Mouse (Mus musculus): ENCODE results near the gene Nt5c2. TPM values are rescaled to one million over a fixed set of nuclear protein-coding genes. Genes with fewer than 3 reads are reported as not detected.

The Nt5c2 gene
- total RNA-seq, 2 experiments from 2014 or later, result 73.7 to 82.1 TPM

DNA sequence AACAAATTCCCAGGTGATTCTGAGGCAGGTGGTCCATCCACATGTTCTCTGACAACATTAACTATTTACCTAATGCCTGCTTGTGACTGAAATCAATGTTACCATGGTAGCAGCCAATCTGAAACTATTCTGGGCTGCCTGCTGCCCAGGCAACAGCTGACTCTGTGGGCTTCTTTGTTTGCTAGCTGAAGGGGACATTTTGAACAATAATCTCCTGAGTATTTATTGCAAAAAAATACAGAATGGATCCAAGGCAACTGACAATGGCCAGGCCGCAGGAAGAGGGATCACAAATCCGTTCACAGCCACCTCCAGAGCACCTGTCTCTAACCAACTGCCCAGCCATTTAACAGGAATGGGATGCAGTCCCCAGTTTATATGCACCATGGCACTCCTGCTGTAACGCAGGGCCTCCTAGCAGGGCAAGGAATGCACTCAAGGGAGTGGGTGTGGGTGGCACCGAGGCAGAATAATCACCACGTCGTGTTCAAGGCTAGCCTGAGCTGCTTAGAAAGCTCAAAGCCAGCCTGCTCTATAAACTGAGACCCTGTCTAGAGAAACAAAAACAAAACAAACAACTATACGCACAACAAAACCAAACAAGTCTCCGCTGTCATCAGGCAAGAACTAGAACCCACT is 43.8 kb downstream of the Nt5c2 start:
- DNase-seq (ENCODE audit: extremely low spot score in 1 of 2, low spot score in 2 of 2), result no peak
- H3K27ac ChIP-seq, result peak overlapping the region; percentile 42
- no peak for TF ChIP-seq CTCF (IDR thresholded peaks at IDR 0.05)
- H3K4me3 ChIP-seq, result no peak overlapping the region
- intact Hi-C loops (cut with DNase I), result no loop called here

DNA sequence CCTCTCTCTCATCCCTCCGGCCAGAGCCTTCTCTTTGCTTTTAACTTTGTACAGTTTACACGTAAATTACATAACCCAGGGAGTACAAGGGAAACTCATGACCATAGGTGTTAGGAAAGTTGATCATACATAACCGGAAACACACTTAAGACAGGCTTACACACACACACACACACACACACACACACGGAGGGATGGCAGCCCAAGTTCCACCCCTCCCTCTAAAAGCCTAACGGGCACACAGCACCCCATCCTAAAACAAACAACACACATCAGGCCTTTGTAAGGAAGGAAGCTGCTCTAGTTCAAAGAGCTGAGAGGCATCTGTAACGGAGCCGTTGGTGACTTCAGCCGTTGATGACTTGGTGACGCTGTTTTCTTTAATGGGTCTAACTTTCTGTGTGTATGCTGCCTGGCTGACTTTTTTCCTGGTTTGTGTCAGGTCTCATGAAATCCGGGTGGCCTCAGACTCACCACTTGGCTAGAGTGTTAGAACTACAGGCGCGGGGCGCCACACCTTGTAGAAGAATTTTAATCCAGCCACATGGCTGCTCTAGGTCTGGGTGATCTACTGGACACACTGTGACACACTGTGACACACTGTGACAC is 44.7 kb downstream of the Nt5c2 start:
- no peak for TF ChIP-seq CTCF (IDR thresholded peaks at IDR 0.05)
- peak overlapping the region; percentile 70 for H3K27ac ChIP-seq
- no peak overlapping the region; the same call in 1 of the 2 replicates for H3K4me3 ChIP-seq
- no peak for DNase-seq (ENCODE audit: extremely low spot score in 1 of 2, low spot score in 2 of 2)
- intact Hi-C loops (cut with DNase I), result no loop called here

DNA sequence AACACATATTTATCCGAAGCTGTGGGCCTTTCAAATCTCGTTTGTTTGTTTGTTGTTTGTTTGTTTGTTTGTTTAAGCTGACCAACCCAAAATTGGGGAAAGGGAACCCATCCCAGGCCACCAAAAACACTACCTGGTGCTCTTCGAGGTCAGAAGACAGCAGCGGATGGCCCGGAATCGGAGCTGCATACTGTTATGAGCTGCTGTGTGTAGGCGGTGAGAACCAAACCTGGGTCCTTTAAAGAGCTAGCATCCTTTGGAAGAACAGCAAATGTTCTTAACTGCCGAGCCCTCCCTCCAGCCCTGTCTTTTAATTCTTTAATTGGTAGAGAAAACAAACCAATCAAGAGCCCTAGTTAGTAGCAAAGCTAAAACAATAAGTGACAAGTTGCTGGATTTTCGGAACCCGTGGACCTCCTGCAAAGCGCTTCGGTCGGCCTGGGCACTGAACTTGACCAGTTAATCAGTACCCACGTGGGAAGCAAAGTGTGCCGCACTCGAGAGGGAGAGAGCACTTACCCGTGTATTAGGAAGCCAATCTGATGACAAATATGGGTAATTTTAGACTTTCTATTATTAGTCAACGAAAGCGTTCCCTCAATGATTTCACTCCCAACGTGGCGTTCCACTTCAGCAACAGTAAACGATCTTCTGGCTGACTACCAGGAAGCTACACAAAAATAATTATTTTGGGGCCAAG is 45.5 kb downstream of the Nt5c2 start:
- Histone ChIP-seq H3K27ac (peak overlapping the region; percentile 70), H3K4me3 (peak overlapping the region; percentile 11; the same call in 1 of the 2 replicates)
- no peak for TF ChIP-seq CTCF (IDR thresholded peaks at IDR 0.05)
- DNase-seq (ENCODE audit: extremely low spot score in 1 of 2, low spot score in 2 of 2), result no peak
- intact Hi-C loops (cut with DNase I), result loop anchor here (10.0 kb wide), 1 partner anchor 205 kb away; the partner anchor contains the start of gene Cnnm2

DNA sequence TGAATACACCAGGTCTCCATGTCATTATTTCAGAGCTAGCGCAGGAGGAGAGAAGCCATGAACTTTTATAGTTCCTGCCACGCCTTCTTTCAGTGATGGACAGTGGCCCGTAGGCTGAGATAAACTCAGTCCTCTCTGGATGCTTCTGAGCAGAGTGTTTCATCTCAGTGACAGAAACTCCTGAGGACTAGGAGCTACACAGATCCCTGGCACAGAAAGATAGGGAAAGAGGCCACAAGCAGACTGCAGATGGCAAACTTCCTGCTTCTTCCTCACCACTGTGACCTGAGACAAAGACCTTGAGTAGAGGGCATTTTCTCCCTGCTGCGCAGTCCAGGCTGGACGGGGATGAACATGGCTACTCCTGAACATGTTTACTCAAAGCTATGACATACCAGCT is 46.1 kb downstream of the Nt5c2 start:
- intact Hi-C loops (cut with DNase I), result loop anchor here (10.0 kb wide), 1 partner anchor 204 kb away; the partner anchor contains the start of gene Cnnm2

DNA sequence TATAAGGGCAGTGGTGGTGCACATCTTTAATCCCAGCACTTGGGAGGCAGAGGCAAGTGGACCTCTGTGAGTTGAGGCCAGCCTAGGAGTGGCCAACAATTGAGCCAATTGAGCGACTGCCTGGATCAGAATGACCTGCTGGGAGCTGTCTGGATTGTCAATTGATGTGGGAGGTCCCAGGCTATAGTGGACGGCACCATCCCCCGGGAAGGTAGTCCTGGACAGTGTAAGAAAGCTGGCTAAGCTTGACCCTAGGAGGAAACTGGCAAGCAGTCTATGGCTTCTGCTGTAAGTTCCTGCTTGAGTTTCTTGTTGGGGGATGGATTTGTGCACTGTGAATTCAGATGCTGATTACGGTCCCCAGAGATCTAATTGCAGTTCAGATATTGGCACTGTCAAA is 47.1 kb downstream of the Nt5c2 start:
- no peak overlapping the region for H3K4me3 ChIP-seq
- intact Hi-C loops (cut with DNase I), result loop anchor here (10.0 kb wide), 1 partner anchor 203 kb away; the partner anchor contains the start of gene Cnnm2
- H3K27ac ChIP-seq, result no peak overlapping the region
- no peak for DNase-seq (ENCODE audit: extremely low spot score in 1 of 2, low spot score in 2 of 2)
- no peak for TF ChIP-seq CTCF (IDR thresholded peaks at IDR 0.05)

More for the DNA sequence above, 46.1 kb downstream of the Nt5c2 start:
- no peak for TF ChIP-seq CTCF (IDR thresholded peaks at IDR 0.05)
- DNase-seq (ENCODE audit: extremely low spot score in 1 of 2, low spot score in 2 of 2), result no peak
- Histone ChIP-seq H3K27ac (peak overlapping the region; percentile 70), H3K4me3 (no peak overlapping the region)

DNA sequence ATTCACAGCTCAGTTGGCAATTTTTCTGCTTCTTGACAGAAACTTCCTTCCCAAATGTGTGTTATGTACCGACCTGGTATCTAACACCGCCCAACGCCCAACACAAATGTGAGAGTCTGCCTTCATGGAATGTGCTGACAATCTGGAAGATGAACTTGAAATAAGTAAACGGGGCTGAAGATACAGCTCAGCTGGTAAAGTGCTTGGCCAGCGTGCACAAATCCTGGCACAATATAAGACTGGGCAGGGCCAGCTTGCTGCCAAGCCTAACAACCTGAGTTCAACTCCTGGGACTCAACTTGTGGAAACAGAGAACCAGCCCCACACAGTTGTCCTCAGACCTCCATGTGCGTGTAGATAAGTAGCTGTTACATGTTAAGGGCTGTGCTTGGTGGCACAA is 48.6 kb downstream of the Nt5c2 start:
- Histone ChIP-seq H3K27ac (no peak overlapping the region), H3K4me3 (no peak overlapping the region)
- intact Hi-C loops (cut with DNase I), result loop anchor here (10.0 kb wide), 1 partner anchor 202 kb away; the partner anchor contains the start of gene Cnnm2
- TF ChIP-seq CTCF (IDR thresholded peaks at IDR 0.05), result no peak
- DNase-seq (ENCODE audit: extremely low spot score in 1 of 2, low spot score in 2 of 2), result no peak

DNA sequence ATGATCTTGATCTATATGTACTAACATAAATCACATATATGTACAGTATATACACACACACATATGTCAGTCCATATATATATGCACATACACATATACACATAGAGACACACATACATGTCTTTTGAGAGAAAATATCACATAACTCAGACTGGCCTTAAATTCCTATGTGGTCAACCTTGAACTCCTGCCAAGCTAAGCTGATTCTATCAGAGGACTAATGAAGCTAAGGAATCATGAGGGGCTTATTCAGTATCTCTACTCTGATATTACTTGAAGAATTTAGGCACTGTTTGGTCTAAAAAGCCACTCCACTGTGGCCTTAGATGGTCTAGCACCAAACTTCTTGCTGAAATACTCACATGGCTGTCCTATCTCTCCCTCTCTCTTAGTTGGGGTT is 49.5 kb downstream of the Nt5c2 start:
- DNase-seq (ENCODE audit: extremely low spot score in 1 of 2, low spot score in 2 of 2), result no peak
- no peak for TF ChIP-seq CTCF (IDR thresholded peaks at IDR 0.05)
- Histone ChIP-seq H3K4me3 (no peak overlapping the region), H3K27ac (no peak overlapping the region)
- intact Hi-C loops (cut with DNase I), result loop anchor here (10.0 kb wide), 1 partner anchor 201 kb away; the partner anchor contains the start of gene Cnnm2

DNA sequence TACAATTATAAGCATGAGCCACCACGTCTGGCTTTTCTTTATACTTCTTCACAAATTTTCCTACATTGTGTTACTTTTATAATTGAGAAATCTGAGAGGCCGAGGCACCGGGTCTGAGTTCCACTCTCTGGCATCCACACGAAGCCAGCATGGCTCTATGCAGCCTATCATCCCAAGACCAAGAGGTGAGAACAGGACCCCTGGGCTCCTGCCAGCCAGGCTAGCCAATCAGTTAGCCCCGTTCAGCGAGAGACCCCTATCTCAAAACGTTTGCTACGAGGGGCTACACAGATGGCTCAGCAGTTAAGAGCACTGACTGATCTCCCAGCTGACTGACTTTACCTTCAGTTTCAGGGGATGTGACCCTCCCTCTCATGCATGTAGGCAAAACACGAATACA is 50.6 kb downstream of the Nt5c2 start:
- H3K27ac ChIP-seq, result no peak overlapping the region
- intact Hi-C loops (cut with DNase I), result loop anchor here (10.0 kb wide), 1 partner anchor 200 kb away; the partner anchor contains the start of gene Cnnm2
- no peak overlapping the region for H3K4me3 ChIP-seq
- TF ChIP-seq CTCF (IDR thresholded peaks at IDR 0.05), result no peak
- no peak for DNase-seq (ENCODE audit: extremely low spot score in 1 of 2, low spot score in 2 of 2)

DNA sequence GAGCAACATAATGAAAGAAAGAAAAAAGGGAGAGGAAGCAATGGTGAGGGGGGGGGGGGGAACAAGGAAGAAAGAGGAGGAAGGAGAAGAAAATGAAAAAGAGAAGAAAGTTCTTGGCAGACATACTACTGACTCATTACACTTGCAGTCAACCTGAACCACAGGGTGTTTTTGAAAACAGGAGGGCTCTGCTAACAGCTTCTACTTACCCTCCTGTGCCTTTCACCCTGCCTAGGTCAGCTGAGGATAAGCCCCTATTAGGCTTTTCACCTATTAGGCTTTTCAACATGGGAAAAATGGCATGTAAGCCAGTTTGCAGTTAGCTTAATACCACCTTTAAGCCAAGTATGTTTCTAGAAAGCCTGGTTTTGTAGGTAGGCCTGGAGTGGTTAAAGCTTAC is 51.5 kb downstream of the Nt5c2 start:
- Histone ChIP-seq H3K27ac (no peak overlapping the region), H3K4me3 (no peak overlapping the region)
- TF ChIP-seq CTCF (IDR thresholded peaks at IDR 0.05), result no peak
- DNase-seq (ENCODE audit: extremely low spot score in 1 of 2, low spot score in 2 of 2), result no peak
- intact Hi-C loops (cut with DNase I), result loop anchor here (10.0 kb wide), 1 partner anchor 199 kb away; the partner anchor contains the start of gene Cnnm2

DNA sequence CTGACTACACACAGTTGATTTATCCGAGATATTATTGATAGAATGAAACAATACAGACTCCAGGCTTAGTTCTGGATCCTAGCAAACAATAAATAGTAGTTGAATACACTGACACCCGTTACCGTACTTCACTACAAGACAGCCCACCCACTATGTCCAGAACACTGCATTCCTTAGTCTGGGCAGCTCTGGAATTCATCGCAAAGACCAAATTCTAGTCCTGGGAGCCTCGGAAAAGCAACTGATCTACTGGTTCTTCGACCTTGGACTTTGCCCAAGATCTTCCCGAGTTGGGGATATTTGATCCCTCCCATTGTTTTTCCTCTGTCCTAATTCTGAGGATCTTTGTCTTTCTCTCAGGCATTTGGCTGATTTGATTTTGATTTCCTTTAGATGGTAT is 52.1 kb downstream of the Nt5c2 start:
- DNase-seq (ENCODE audit: extremely low spot score in 1 of 2, low spot score in 2 of 2), result no peak
- Histone ChIP-seq H3K27ac (peak overlapping the region; percentile 76), H3K4me3 (peak overlapping the region; percentile 83)
- intact Hi-C loops (cut with DNase I), result loop anchor here (10.0 kb wide), 1 partner anchor 198 kb away; the partner anchor contains the start of gene Cnnm2
- TF ChIP-seq CTCF (IDR thresholded peaks at IDR 0.05), result no peak

DNA sequence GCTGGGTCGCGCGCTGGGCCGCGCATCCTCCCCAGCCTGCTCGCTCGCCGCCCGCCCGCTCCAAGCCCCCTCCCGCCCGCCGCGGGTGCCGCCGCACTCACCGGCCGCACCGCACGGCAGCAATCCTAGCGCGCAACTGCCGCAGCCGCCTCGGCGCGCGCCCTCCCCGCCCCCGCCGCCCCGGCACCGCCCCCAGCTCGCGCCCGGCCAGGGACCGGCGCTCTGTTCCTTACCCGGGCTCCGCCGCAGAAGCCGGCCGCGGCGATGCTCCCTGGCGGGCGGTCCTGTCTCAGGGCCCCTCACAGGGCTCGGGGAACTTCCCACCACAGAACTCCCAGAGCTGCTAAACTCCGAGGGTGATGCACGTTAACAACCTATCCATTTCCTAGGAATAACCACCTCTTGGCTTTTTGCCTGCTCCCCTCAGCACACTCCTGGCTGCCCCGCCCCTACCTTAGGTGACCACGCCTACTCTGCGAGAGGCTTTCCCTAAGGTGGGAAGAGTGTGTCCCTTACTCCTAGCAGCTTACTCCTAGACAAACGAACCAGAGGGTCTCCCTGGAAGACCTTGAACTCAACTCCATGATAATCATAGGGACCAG is 52.7 kb downstream of the Nt5c2 start:
- H3K27ac ChIP-seq, result peak overlapping the region; percentile 96
- no peak for TF ChIP-seq CTCF (IDR thresholded peaks at IDR 0.05)
- peak overlapping the region; percentile 83 for H3K4me3 ChIP-seq
- peak; percentile 52 to 62 for DNase-seq (ENCODE audit: extremely low spot score in 1 of 2, low spot score in 2 of 2)
- intact Hi-C loops (cut with DNase I), result loop anchor here (10.0 kb wide), 1 partner anchor 197 kb away; the partner anchor contains the start of gene Cnnm2

Data from left cerebral cortex, adult 2 months (tissue).